Mouse (Mus musculus): ENCODE data around the gene Itgax. TPM values are rescaled to one million over a fixed set of nuclear protein-coding genes. Genes with fewer than 3 reads are reported as not detected.

The Itgax gene
- 0.05 TPM in 1 of 2 replicates, not detected in the other for polyA plus RNA-seq (2016; fragmentation: Nextera tagmentation; extraction: Ambion mirVana)

- no peaks in the 10 kb centered on the region for H3K9me3 ChIP-seq
- WGBS: 80% methylated on average over 8 of the region's 8 CpGs
Observed at GRCm38 (mm10) chr7:128128741-128129720, at the start of gene Itgax. Gene Itgax (plus strand): TSS chr7:128129547.

GRCm38 (mm10) chr7:128080012-128080411, 49.3 kb upstream of the Itgax start:
- WGBS: 87% methylated on average over 8 of the region's 8 CpGs

More at GRCm38 (mm10) chr7:128128741-128129720, at the start of gene Itgax:
- no peaks in the 10 kb centered on the region for H3K36me3 ChIP-seq
- H3K4me3 ChIP-seq: no peak within 1 kb of the TSS
- no peaks in the 10 kb centered on the region; the same call in 1 of the 2 replicates for H3K27me3 ChIP-seq
- no peaks in the 10 kb centered on the region for H3K4me1 ChIP-seq
- H3K4me2 ChIP-seq (replicated peaks): no peak within 1 kb of the TSS
- H3K9ac ChIP-seq (replicated peaks): no peak within 1 kb of the TSS
- no peak within 1 kb of the TSS for H3K27ac ChIP-seq (replicated peaks)
- ATAC-seq (ENCODE audit: low FRiP score, low read depth): no peak

GRCm38 (mm10) chr7:128089141-128089540, 40.2 kb upstream of the Itgax start:
- Histone ChIP-seq H3K4me3 (no peak overlapping the region), H3K9me3 (no peaks in the 10 kb centered on the region), H3K36me3 (no peaks in the 10 kb centered on the region), H3K4me2 (replicated peaks) (no peak overlapping the region), H3K27me3 (no peaks in the 10 kb centered on the region), H3K27ac (replicated peaks) (no peak overlapping the region), H3K4me1 (no peaks in the 10 kb centered on the region), H3K9ac (replicated peaks) (no peak overlapping the region)
- ATAC-seq (ENCODE audit: low FRiP score, low read depth): no peak
- 86% methylated on average over 7 of the region's 7 CpGs for WGBS

More at GRCm38 (mm10) chr7:128080012-128080411, 49.3 kb upstream of the Itgax start:
- Histone ChIP-seq H3K4me3 (no peak overlapping the region), H3K27me3 (no peaks in the 10 kb centered on the region), H3K4me1 (no peaks in the 10 kb centered on the region), H3K4me2 (replicated peaks) (no peak overlapping the region), H3K9ac (replicated peaks) (no peak overlapping the region), H3K27ac (replicated peaks) (no peak overlapping the region), H3K9me3 (no peaks in the 10 kb centered on the region), H3K36me3 (no peaks in the 10 kb centered on the region)
- no peak for ATAC-seq (ENCODE audit: low FRiP score, low read depth)

- no peak overlapping the region for H3K4me3 ChIP-seq
- 87% methylated on average over 1 of the region's 1 CpGs for WGBS
- H3K36me3 ChIP-seq: no peaks in the 10 kb centered on the region
- no peak overlapping the region for H3K9ac ChIP-seq (replicated peaks)
- no peaks in the 10 kb centered on the region for H3K9me3 ChIP-seq
- no peak for ATAC-seq (ENCODE audit: low FRiP score, low read depth)
- H3K27ac ChIP-seq (replicated peaks): no peak overlapping the region
- no peaks in the 10 kb centered on the region for H3K27me3 ChIP-seq
- H3K4me2 ChIP-seq (replicated peaks): no peak overlapping the region
- H3K4me1 ChIP-seq: no peaks in the 10 kb centered on the region
Observed at GRCm38 (mm10) chr7:128098135-128098534, 31.2 kb upstream of the Itgax start.

GRCm38 (mm10) chr7:128100742-128101357, 28.5 kb upstream of the Itgax start:
- Histone ChIP-seq H3K4me2 (replicated peaks) (no peak overlapping the region), H3K27ac (replicated peaks) (no peak overlapping the region), H3K4me3 (no peak overlapping the region), H3K36me3 (no peaks in the 10 kb centered on the region), H3K4me1 (no peaks in the 10 kb centered on the region), H3K9ac (replicated peaks) (no peak overlapping the region), H3K9me3 (no peaks in the 10 kb centered on the region), H3K27me3 (no peaks in the 10 kb centered on the region)
- 85% methylated on average over 2 of the region's 2 CpGs for WGBS
- ATAC-seq (ENCODE audit: low FRiP score, low read depth): no peak

GRCm38 (mm10) chr7:128105246-128105645, 24.1 kb upstream of the Itgax start:
- no peak overlapping the region for H3K4me2 ChIP-seq (replicated peaks)
- no peaks in the 10 kb centered on the region for H3K27me3 ChIP-seq
- WGBS: 63% methylated on average over 4 of the region's 4 CpGs

GRCm38 (mm10) chr7:128107462-128107861, 21.9 kb upstream of the Itgax start:
- Histone ChIP-seq H3K4me1 (no peaks in the 10 kb centered on the region), H3K9ac (replicated peaks) (no peak overlapping the region), H3K4me2 (replicated peaks) (no peak overlapping the region), H3K27ac (replicated peaks) (no peak overlapping the region), H3K27me3 (no peaks in the 10 kb centered on the region), H3K9me3 (no peaks in the 10 kb centered on the region), H3K4me3 (no peak overlapping the region), H3K36me3 (no peaks in the 10 kb centered on the region)
- 95% methylated on average over 7 of the region's 7 CpGs for WGBS
- ATAC-seq (ENCODE audit: low FRiP score, low read depth): no peak

More at GRCm38 (mm10) chr7:128105246-128105645, 24.1 kb upstream of the Itgax start:
- no peak overlapping the region for H3K9ac ChIP-seq (replicated peaks)
- H3K9me3 ChIP-seq: no peaks in the 10 kb centered on the region
- no peak for ATAC-seq (ENCODE audit: low FRiP score, low read depth)
- H3K4me1 ChIP-seq: no peaks in the 10 kb centered on the region
- no peak overlapping the region for H3K27ac ChIP-seq (replicated peaks)
- no peaks in the 10 kb centered on the region for H3K36me3 ChIP-seq
- H3K4me3 ChIP-seq: no peak overlapping the region

- Histone ChIP-seq H3K9ac (replicated peaks) (no peak overlapping the region), H3K4me3 (no peak overlapping the region), H3K4me1 (no peaks in the 10 kb centered on the region), H3K36me3 (no peaks in the 10 kb centered on the region), H3K4me2 (replicated peaks) (no peak overlapping the region), H3K27me3 (no peaks in the 10 kb centered on the region), H3K27ac (replicated peaks) (no peak overlapping the region), H3K9me3 (no peaks in the 10 kb centered on the region)
- ATAC-seq (ENCODE audit: low FRiP score, low read depth): no peak
- whole genome bisulfite sequencing: 72% methylated on average over 2 of the region's 2 CpGs
Observed at GRCm38 (mm10) chr7:128110314-128110713, 19.0 kb upstream of the Itgax start.

GRCm38 (mm10) chr7:128112131-128112530, 17.2 kb upstream of the Itgax start:
- no peak overlapping the region for H3K27ac ChIP-seq (replicated peaks)
- no peak overlapping the region for H3K4me3 ChIP-seq
- ATAC-seq (ENCODE audit: low FRiP score, low read depth): no peak
- H3K36me3 ChIP-seq: no peaks in the 10 kb centered on the region
- H3K4me1 ChIP-seq: no peaks in the 10 kb centered on the region
- H3K27me3 ChIP-seq: no peaks in the 10 kb centered on the region
- no peak overlapping the region for H3K4me2 ChIP-seq (replicated peaks)
- H3K9ac ChIP-seq (replicated peaks): no peak overlapping the region
- no peaks in the 10 kb centered on the region for H3K9me3 ChIP-seq
- WGBS: 94% methylated on average over 11 of the region's 11 CpGs

GRCm38 (mm10) chr7:128114371-128115105, 14.8 kb upstream of the Itgax start:
- H3K4me3 ChIP-seq: no peak overlapping the region
- 88% methylated on average over 11 of the region's 11 CpGs for WGBS
- ATAC-seq (ENCODE audit: low FRiP score, low read depth): no peak
- H3K9ac ChIP-seq (replicated peaks): no peak overlapping the region
- H3K27me3 ChIP-seq: no peaks in the 10 kb centered on the region
- H3K9me3 ChIP-seq: no peaks in the 10 kb centered on the region
- no peaks in the 10 kb centered on the region for H3K4me1 ChIP-seq
- H3K27ac ChIP-seq (replicated peaks): no peak overlapping the region
- H3K36me3 ChIP-seq: no peaks in the 10 kb centered on the region
- H3K4me2 ChIP-seq (replicated peaks): no peak overlapping the region

- H3K9me3 ChIP-seq: no peaks in the 10 kb centered on the region
- H3K27ac ChIP-seq (replicated peaks): no peak overlapping the region
- no peak for ATAC-seq (ENCODE audit: low FRiP score, low read depth)
- H3K4me3 ChIP-seq: no peak overlapping the region
- no peaks in the 10 kb centered on the region for H3K4me1 ChIP-seq
- H3K4me2 ChIP-seq (replicated peaks): no peak overlapping the region
- 79% methylated on average over 5 of the region's 5 CpGs for WGBS
- no peaks in the 10 kb centered on the region for H3K27me3 ChIP-seq
- H3K9ac ChIP-seq (replicated peaks): no peak overlapping the region
- no peaks in the 10 kb centered on the region for H3K36me3 ChIP-seq
Observed at GRCm38 (mm10) chr7:128115211-128115958, 14.0 kb upstream of the Itgax start.
